32 mouse cellular contexts compared by ENCODE assay signal in genomic region chr2:142222137-142222921, GRCm38 (mm10).
DNase-seq lines count a peak whose midpoint lies in the region; ATAC-seq and TF ChIP-seq lines count a peak whose summit lies in the region.
"Had no signal": no experiment of that assay in that cellular context is flagged by ENCODE, and none has a peak within 500 bp of the region (broad histone marks: within the 10 kb centered on the region; RNA-seq: fewer than 3 reads in every experiment).

No protein-coding gene starts in this region.

- H3K36me3 ChIP-seq in hindbrain, embryonic 11.5 days (ENCODE audit: control insufficient read depth, insufficient read depth, low read length), result no peaks in the 10 kb centered on the region
- no peaks in the 10 kb centered on the region for H3K36me3 ChIP-seq in hindbrain, embryonic 10.5 days
- H3K36me3 ChIP-seq in midbrain, postnatal 0 days (ENCODE audit: insufficient read depth, low read length), result no peaks in the 10 kb centered on the region
- no peaks in the 10 kb centered on the region for H3K36me3 ChIP-seq in midbrain, embryonic 16.5 days (ENCODE audit: control insufficient read depth, insufficient read depth, low read length)
- no peaks in the 10 kb centered on the region for H3K36me3 ChIP-seq in hindbrain, embryonic 15.5 days
- H3K36me3 ChIP-seq: embryonic facial prominence, embryonic 12.5 days; forebrain, embryonic 10.5 days; heart, embryonic 10.5 days; heart, embryonic 15.5 days; kidney, embryonic 15.5 days; neural tube, embryonic 15.5 days had no signal

- 68% methylated on average over 8 of the region's 8 CpGs for WGBS in hindbrain, embryonic 11.5 days
- 83% methylated on average over 8 of the region's 8 CpGs for WGBS in hindbrain, embryonic 10.5 days
- 49% methylated on average over 8 of the region's 8 CpGs for WGBS in midbrain, postnatal 0 days
- 57% methylated on average over 8 of the region's 8 CpGs for WGBS in midbrain, embryonic 16.5 days
- 46% methylated on average over 8 of the region's 8 CpGs for WGBS in hindbrain, embryonic 15.5 days

- H3K9ac ChIP-seq in hindbrain, embryonic 11.5 days (ENCODE audit: low read depth, low read length), result no peak overlapping the region
- no peak overlapping the region for H3K9ac ChIP-seq in midbrain, postnatal 0 days (replicated peaks; ENCODE audit: low read length, poor library complexity, severe bottlenecking)
- no peak overlapping the region for H3K9ac ChIP-seq in midbrain, embryonic 16.5 days (ENCODE audit: low read depth, low read length)
- no peak overlapping the region for H3K9ac ChIP-seq in hindbrain, embryonic 15.5 days
- H3K9ac ChIP-seq: embryonic facial prominence, embryonic 12.5 days; heart, embryonic 15.5 days; kidney, embryonic 15.5 days; liver, embryonic 14.5 days; neural tube, embryonic 15.5 days had no signal

- H3K4me1 ChIP-seq in hindbrain, embryonic 11.5 days (replicated peaks; ENCODE audit: control insufficient read depth, insufficient read depth, low read length), result no peaks in the 10 kb centered on the region
- no peaks in the 10 kb centered on the region for H3K4me1 ChIP-seq in hindbrain, embryonic 10.5 days (replicated peaks)
- no peaks in the 10 kb centered on the region for H3K4me1 ChIP-seq in midbrain, postnatal 0 days (ENCODE audit: insufficient read depth, low read length)
- 0 out of 2 replicates have a peak, but pooled peaks cover 3% of the 10 kb centered on the region for H3K4me1 ChIP-seq in midbrain, embryonic 16.5 days (ENCODE audit: control insufficient read depth, insufficient read depth, low read length)
- H3K4me1 ChIP-seq in hindbrain, embryonic 15.5 days (replicated peaks), result no peaks in the 10 kb centered on the region
- H3K4me1 ChIP-seq: embryonic facial prominence, embryonic 12.5 days; forebrain, embryonic 10.5 days; heart, embryonic 10.5 days; heart, embryonic 15.5 days; kidney, embryonic 15.5 days had no signal

- TF ChIP-seq CTCF in midbrain, postnatal 0 days (IDR thresholded peaks at IDR 0.05), result no peak

- no peaks in the 10 kb centered on the region for H3K27me3 ChIP-seq in hindbrain, embryonic 11.5 days (ENCODE audit: control insufficient read depth, insufficient read depth, low read length)
- H3K27me3 ChIP-seq in hindbrain, embryonic 10.5 days (ENCODE audit: insufficient read depth, poor library complexity, severe bottlenecking), result no peaks in the 10 kb centered on the region
- no peaks in the 10 kb centered on the region for H3K27me3 ChIP-seq in midbrain, postnatal 0 days (ENCODE audit: insufficient read depth, low read length)
- no peaks in the 10 kb centered on the region for H3K27me3 ChIP-seq in midbrain, embryonic 16.5 days (ENCODE audit: control insufficient read depth, insufficient read depth, low read depth, low read length)
- no peaks in the 10 kb centered on the region for H3K27me3 ChIP-seq in hindbrain, embryonic 15.5 days
- H3K27me3 ChIP-seq: embryonic facial prominence, embryonic 12.5 days; heart, embryonic 15.5 days; kidney, embryonic 15.5 days; neural tube, embryonic 15.5 days had no signal

- DNase-seq in hindbrain, embryonic 11.5 days (ENCODE audit: low spot score), result no peak
- no peak for DNase-seq in hindbrain, embryonic 10.5 days (ENCODE audit: low spot score)
- peak; percentile 58 for DNase-seq in midbrain, postnatal 0 days (ENCODE audit: low spot score)
- peak; percentile 14 for DNase-seq in retina, postnatal 7 days (ENCODE audit: low read depth, low spot score)
- DNase-seq in layer of hippocampus, postnatal 10 days (ENCODE audit: low spot score in 2 of 2), result no peak
- DNase-seq in gastrocnemius, adult 8-10 months (ENCODE audit: low spot score in 2 of 2), result no peak
- DNase-seq: adrenal gland, postnatal 25 days; cerebellum, adult 8-10 months; embryo, embryonic 11 days; gastrocnemius, postnatal 14 days; heart, adult 11 months; heart, postnatal 36 days; kidney, adult 11 months; kidney, postnatal 36 days; layer of hippocampus, postnatal 36 days; liver; lung, adult 2 months; lung, postnatal 10 days had no signal

- peak; percentile 27; the same call in 1 of the 2 replicates for ATAC-seq in hindbrain, embryonic 11.5 days (ENCODE audit: low FRiP score)
- ATAC-seq in midbrain, postnatal 0 days (ENCODE audit: low FRiP score), result no peak
- no peak for ATAC-seq in midbrain, embryonic 16.5 days
- peak; percentile 61; the same call in 1 of the 2 replicates for ATAC-seq in hindbrain, embryonic 15.5 days (ENCODE audit: low FRiP score, low read depth)
- ATAC-seq: CD4-positive, CD25-positive, alpha-beta regulatory T cell, adult 4 months; forebrain, embryonic 16.5 days; inflammation-experienced regulatory T-cells, adult 6 months had no signal

- H3K9me3 ChIP-seq in hindbrain, embryonic 11.5 days (ENCODE audit: control insufficient read depth, low read length), result no peaks in the 10 kb centered on the region
- H3K9me3 ChIP-seq in hindbrain, embryonic 10.5 days, result no peaks in the 10 kb centered on the region
- no peaks in the 10 kb centered on the region for H3K9me3 ChIP-seq in midbrain, postnatal 0 days (ENCODE audit: low read length)
- H3K9me3 ChIP-seq in midbrain, embryonic 16.5 days (replicated peaks; ENCODE audit: control insufficient read depth, low read length, poor library complexity, severe bottlenecking), result no peaks in the 10 kb centered on the region
- H3K9me3 ChIP-seq in hindbrain, embryonic 15.5 days, result no peaks in the 10 kb centered on the region
- H3K9me3 ChIP-seq: embryonic facial prominence, embryonic 12.5 days; forebrain, embryonic 10.5 days; heart, embryonic 10.5 days; heart, embryonic 15.5 days; kidney, embryonic 15.5 days; neural tube, embryonic 15.5 days had no signal

- H3K4me3 ChIP-seq in hindbrain, embryonic 11.5 days (ENCODE audit: low read depth, low read length), result no peak overlapping the region
- H3K4me3 ChIP-seq in hindbrain, embryonic 10.5 days, result no peak overlapping the region
- H3K4me3 ChIP-seq in midbrain, postnatal 0 days (ENCODE audit: low read depth, low read length), result no peak overlapping the region
- H3K4me3 ChIP-seq in midbrain, embryonic 16.5 days (ENCODE audit: low read depth, low read length), result no peak overlapping the region
- H3K4me3 ChIP-seq in hindbrain, embryonic 15.5 days, result no peak overlapping the region
- H3K4me3 ChIP-seq: embryonic facial prominence, embryonic 12.5 days; forebrain, embryonic 10.5 days; heart, embryonic 10.5 days; heart, embryonic 15.5 days; kidney, embryonic 15.5 days; layer of hippocampus, adult 2 months; neural tube, embryonic 15.5 days had no signal

- no peak overlapping the region for H3K4me2 ChIP-seq in hindbrain, embryonic 11.5 days (replicated peaks; ENCODE audit: low read depth, low read length)
- H3K4me2 ChIP-seq in midbrain, postnatal 0 days (ENCODE audit: low read depth, low read length, poor library complexity, severe bottlenecking), result no peak overlapping the region
- no peak overlapping the region for H3K4me2 ChIP-seq in midbrain, embryonic 16.5 days (ENCODE audit: low read length)
- H3K4me2 ChIP-seq in hindbrain, embryonic 15.5 days, result no peak overlapping the region
- H3K4me2 ChIP-seq: embryonic facial prominence, embryonic 12.5 days; heart, embryonic 15.5 days; kidney, embryonic 15.5 days; neural tube, embryonic 15.5 days had no signal

- no peak overlapping the region for H3K27ac ChIP-seq in hindbrain, embryonic 11.5 days (ENCODE audit: low read depth, low read length)
- no peak overlapping the region for H3K27ac ChIP-seq in hindbrain, embryonic 10.5 days
- no peak overlapping the region for H3K27ac ChIP-seq in midbrain, postnatal 0 days (ENCODE audit: low read depth, low read length)
- H3K27ac ChIP-seq in midbrain, embryonic 16.5 days (ENCODE audit: low read length), result no peak overlapping the region
- peak overlapping the region; percentile 4; the same call in 1 of the 2 replicates for H3K27ac ChIP-seq in hindbrain, embryonic 15.5 days (replicated peaks)
- H3K27ac ChIP-seq: embryonic facial prominence, embryonic 12.5 days; forebrain, embryonic 10.5 days; heart, embryonic 10.5 days; heart, embryonic 15.5 days; kidney, embryonic 15.5 days; layer of hippocampus, adult 2 months; liver, embryonic 14.5 days; macrophage; neural tube, embryonic 15.5 days had no signal

Comparison
In these comparisons a context has a peak if more than half of its experiments do, and no peak if none do; other contexts are left out.
1. ATAC-seq: peak in hindbrain, embryonic 11.5 days (single experiment) and hindbrain, embryonic 15.5 days (single experiment); none in midbrain, postnatal 0 days (single experiment) and midbrain, embryonic 16.5 days (single experiment).
2. DNase-seq: peak in midbrain, postnatal 0 days (single experiment) and retina, postnatal 7 days (single experiment); none in hindbrain, embryonic 11.5 days (single experiment), hindbrain, embryonic 10.5 days (single experiment), layer of hippocampus, postnatal 10 days (0 of 2) and gastrocnemius, adult 8-10 months (0 of 2).